Mouse (Mus musculus): Measurements from ENCODE around the gene Cerk. TPM values are rescaled to one million over a fixed set of nuclear protein-coding genes. Genes with fewer than 3 reads are reported as not detected.
"Not testable (repeated sequence)": the region's sequence is repeated elsewhere in the genome, so short reads cannot be mapped to it uniquely, and the experiment has no call there.

Cerk gene
- total RNA-seq, 2 experiments from 2014 or later, result 29.2 to 32.0 TPM

GRCm38 (mm10) chr15:86182646-86183045, 3.3 kb downstream of the Cerk start:
- DNase-seq, result peak; percentile 87 to 90

GRCm38 (mm10) chr15:86181941-86182439, 4.0 kb downstream of the Cerk start:
- peak; percentile 76 to 82 for DNase-seq

- not testable (repeated sequence) for DNase-seq
Measured at GRCm38 (mm10) chr15:86181321-86181720, 4.6 kb downstream of the Cerk start.

GRCm38 (mm10) chr15:86180427-86180826, 5.5 kb downstream of the Cerk start:
- no peak for DNase-seq

- no peak for DNase-seq
Measured at GRCm38 (mm10) chr15:86178594-86178993, 7.3 kb downstream of the Cerk start.

GRCm38 (mm10) chr15:86177703-86178251, 8.2 kb downstream of the Cerk start:
- not testable (repeated sequence) for DNase-seq

- peak; percentile 47 to 60 for DNase-seq
Measured at GRCm38 (mm10) chr15:86176771-86177702, 8.9 kb downstream of the Cerk start.

- no peak for DNase-seq
Measured at GRCm38 (mm10) chr15:86176166-86176565, 9.8 kb downstream of the Cerk start.

GRCm38 (mm10) chr15:86175253-86176050, 10.5 kb downstream of the Cerk start:
- DNase-seq, result no peak

- peak; percentile 56 to 62 for DNase-seq
Measured at GRCm38 (mm10) chr15:86173136-86173985, 12.6 kb downstream of the Cerk start.

- peak in 1 of 2 experiments; percentile 58 for DNase-seq
Measured at GRCm38 (mm10) chr15:86172526-86172925, 13.4 kb downstream of the Cerk start.

- DNase-seq, result peak; percentile 80 to 87
Measured at GRCm38 (mm10) chr15:86172124-86172523, 13.8 kb downstream of the Cerk start.

- no peak for DNase-seq
Measured at GRCm38 (mm10) chr15:86171316-86171715, 14.6 kb downstream of the Cerk start.

- peak; percentile 55 to 69 for DNase-seq
Measured at GRCm38 (mm10) chr15:86169817-86170110, 16.2 kb downstream of the Cerk start.

- no peak for DNase-seq
Measured at GRCm38 (mm10) chr15:86168941-86169816, 16.8 kb downstream of the Cerk start.

- peak; percentile 51 to 62 for DNase-seq
Measured at GRCm38 (mm10) chr15:86168505-86168867, 17.5 kb downstream of the Cerk start.

GRCm38 (mm10) chr15:86167787-86168504, 18.0 kb downstream of the Cerk start:
- DNase-seq, result no peak

GRCm38 (mm10) chr15:86167032-86167655, 18.8 kb downstream of the Cerk start:
- DNase-seq, result no peak

- DNase-seq, result no peak
Measured at GRCm38 (mm10) chr15:86165811-86166590, 19.9 kb downstream of the Cerk start.
